Mouse (Mus musculus): ENCODE measurements around the gene Prkcb.

GRCm38 (mm10) chr7:122630386-122630785 lies 341.8 kb downstream of the Prkcb start:
- TF ChIP-seq CTCF (IDR thresholded peaks at IDR 0.05; ENCODE audit: control insufficient read depth, insufficient read depth, insufficient read length) (no peak), MYOD1 (IDR thresholded peaks at IDR 0.05; ENCODE audit: control insufficient read depth, insufficient read length, low read depth) (no peak), USF1 (IDR thresholded peaks at IDR 0.05; ENCODE audit: low read depth) (no peak)
